ENCODE assay signal across 26 mouse cellular contexts in the genomic region with DNA sequence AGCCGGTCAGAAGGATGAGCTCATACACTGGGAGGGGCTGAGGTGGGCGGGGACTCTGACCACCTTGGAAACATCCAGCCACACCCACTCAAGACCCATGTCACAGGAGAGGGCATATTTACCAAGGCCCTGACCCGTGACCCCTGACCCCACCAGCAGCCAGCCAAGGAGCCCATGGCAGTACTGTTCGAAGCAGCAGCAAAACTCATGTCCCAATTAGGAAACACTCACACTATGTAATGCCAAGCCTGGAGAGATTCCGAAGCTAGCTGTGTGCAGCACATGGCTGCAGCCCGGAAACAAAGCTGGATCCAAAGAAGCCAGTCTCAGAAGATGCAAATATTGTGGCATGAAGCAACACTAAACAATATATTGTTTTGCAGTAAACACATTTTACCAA.
DNase-seq lines count a peak whose midpoint lies in the region; ATAC-seq and TF ChIP-seq lines count a peak whose summit lies in the region.
"Had no signal": no experiment of that assay in that cellular context is flagged by ENCODE, and none has a peak within 500 bp of the region (broad histone marks: within the 10 kb centered on the region; RNA-seq: fewer than 3 reads in every experiment).

No protein-coding gene starts in this region.

- H3K4me2 ChIP-seq in embryonic facial prominence, embryonic 12.5 days (replicated peaks), result no peak overlapping the region
- H3K4me2 ChIP-seq: embryonic facial prominence, embryonic 15.5 days; heart, embryonic 15.5 days; hindbrain, embryonic 14.5 days; intestine, embryonic 15.5 days had no signal

- TF ChIP-seq CTCF in gastrocnemius, adult 2 months (IDR thresholded peaks at IDR 0.05), result no peak

- no peak overlapping the region for H3K4me3 ChIP-seq in embryonic facial prominence, embryonic 12.5 days
- H3K4me3 ChIP-seq in embryonic facial prominence, embryonic 10.5 days, result no peak overlapping the region
- H3K4me3 ChIP-seq in gastrocnemius, adult 2 months, result no peak overlapping the region
- H3K4me3 ChIP-seq: embryonic facial prominence, embryonic 15.5 days; erythroblast, embryonic 14.5 days; heart, embryonic 10.5 days; heart, embryonic 15.5 days; hindbrain, embryonic 10.5 days; intestine, embryonic 15.5 days had no signal

- intact Hi-C loops in gastrocnemius, adult 2 months (cut with DNase I), result no loop called here

- ATAC-seq in embryonic facial prominence, embryonic 12.5 days (ENCODE audit: insufficient number of reproducible peaks, insufficient read depth, low FRiP score, low TSS enrichment), result 0 out of 2 replicates have a peak, but pooled peaks have one; percentile 47
- ATAC-seq: CD4-positive, CD25-positive, alpha-beta regulatory T cell, adult 4 months; intestine, embryonic 15.5 days had no signal

- no peaks in the 10 kb centered on the region for H3K27me3 ChIP-seq in embryonic facial prominence, embryonic 12.5 days
- no peaks in the 10 kb centered on the region for H3K27me3 ChIP-seq in embryonic facial prominence, embryonic 10.5 days (replicated peaks; ENCODE audit: low read depth, poor library complexity, severe bottlenecking)
- H3K27me3 ChIP-seq: embryonic facial prominence, embryonic 15.5 days; heart, embryonic 15.5 days; intestine, embryonic 15.5 days had no signal

- H3K9ac ChIP-seq in embryonic facial prominence, embryonic 12.5 days, result no peak overlapping the region
- H3K9ac ChIP-seq: embryonic facial prominence, embryonic 15.5 days; heart, embryonic 15.5 days; hindbrain, embryonic 14.5 days; intestine, embryonic 15.5 days had no signal

- no peaks in the 10 kb centered on the region for H3K9me3 ChIP-seq in embryonic facial prominence, embryonic 12.5 days
- H3K9me3 ChIP-seq in embryonic facial prominence, embryonic 10.5 days, result no peaks in the 10 kb centered on the region
- H3K9me3 ChIP-seq: embryonic facial prominence, embryonic 15.5 days; heart, embryonic 10.5 days; heart, embryonic 15.5 days; hindbrain, embryonic 10.5 days; intestine, embryonic 15.5 days had no signal

- 70% methylated on average over 6 of the region's 6 CpGs for WGBS in embryonic facial prominence, embryonic 12.5 days
- 73% methylated on average over 6 of the region's 6 CpGs for WGBS in embryonic facial prominence, embryonic 10.5 days

- H3K36me3 ChIP-seq in embryonic facial prominence, embryonic 12.5 days, result no peaks in the 10 kb centered on the region
- H3K36me3 ChIP-seq in embryonic facial prominence, embryonic 10.5 days (replicated peaks), result no peaks in the 10 kb centered on the region
- H3K36me3 ChIP-seq: embryonic facial prominence, embryonic 15.5 days; G1E; heart, embryonic 10.5 days; heart, embryonic 15.5 days; hindbrain, embryonic 10.5 days; intestine, embryonic 15.5 days had no signal

- H3K27ac ChIP-seq in embryonic facial prominence, embryonic 12.5 days, result no peak overlapping the region
- H3K27ac ChIP-seq in embryonic facial prominence, embryonic 10.5 days (replicated peaks), result no peak overlapping the region
- H3K27ac ChIP-seq in gastrocnemius, adult 2 months, result no peak overlapping the region
- H3K27ac ChIP-seq: embryonic facial prominence, embryonic 15.5 days; heart, embryonic 10.5 days; heart, embryonic 15.5 days; hindbrain, embryonic 10.5 days; hindbrain, embryonic 14.5 days; intestine, embryonic 15.5 days had no signal

- H3K4me1 ChIP-seq in embryonic facial prominence, embryonic 12.5 days, result no peaks in the 10 kb centered on the region
- no peaks in the 10 kb centered on the region for H3K4me1 ChIP-seq in embryonic facial prominence, embryonic 10.5 days
- H3K4me1 ChIP-seq: embryonic facial prominence, embryonic 15.5 days; heart, embryonic 10.5 days; heart, embryonic 15.5 days; intestine, embryonic 15.5 days had no signal

- no peak for DNase-seq in embryonic facial prominence, embryonic 10.5 days (ENCODE audit: low spot score)
- DNase-seq in gastrocnemius, adult 2 months, result peak; percentile 4
- DNase-seq in gastrocnemius, postnatal 4 days (ENCODE audit: low spot score in 2 of 2), result no peak
- DNase-seq in right cerebral cortex, postnatal 4 days, result peak; percentile 49
- no peak for DNase-seq in right cerebral cortex, adult 18-20 months
- DNase-seq in ovary, postnatal 10 days (ENCODE audit: low spot score), result no peak
- DNase-seq: adrenal gland, adult 8-10 months; adrenal gland, postnatal 36 days; B cell, adult 2 months; cerebellum, adult 11-12 months; cerebellum, adult 9-10 months; cerebellum, postnatal 25 days; gastrocnemius, postnatal 36 days; heart, adult 18-20 months; heart, postnatal 14 days; kidney, adult 18-20 months had no signal

Comparison
In these comparisons a context has a peak if more than half of its experiments do, and no peak if none do; other contexts are left out.
1. DNase-seq: peak in gastrocnemius, adult 2 months (single experiment) and right cerebral cortex, postnatal 4 days (single experiment); none in embryonic facial prominence, embryonic 10.5 days (single experiment), gastrocnemius, postnatal 4 days (0 of 2), right cerebral cortex, adult 18-20 months (single experiment) and ovary, postnatal 10 days (single experiment).